Mouse (Mus musculus): ENCODE data around the gene Zic2.

Gene Zic2

DNA sequence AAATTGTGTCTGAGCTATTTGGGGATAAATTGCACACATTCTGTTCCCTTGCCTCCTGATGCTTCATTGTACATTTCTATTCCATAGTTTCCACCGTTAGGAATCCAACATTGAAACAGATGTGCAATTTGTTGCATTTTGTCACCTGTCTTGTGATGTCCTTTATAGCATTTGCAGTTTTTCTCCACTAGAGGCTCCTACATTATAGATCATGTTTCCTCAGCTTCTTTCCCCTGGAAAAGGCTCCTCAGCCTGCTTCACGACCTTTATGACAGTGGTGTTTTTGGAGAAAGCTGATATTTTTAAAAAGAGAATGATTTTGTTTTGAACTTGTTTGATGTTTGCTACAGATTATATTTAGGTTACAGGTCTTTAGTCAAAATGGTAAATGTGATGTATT, 33.8 kb downstream of the Zic2 start:
- no peak for DNase-seq (ENCODE audit: low read depth)

GRCm38 (mm10) chr14:122511519-122511918, 36.3 kb downstream of the Zic2 start:
- DNase-seq (ENCODE audit: low read depth): no peak

DNA sequence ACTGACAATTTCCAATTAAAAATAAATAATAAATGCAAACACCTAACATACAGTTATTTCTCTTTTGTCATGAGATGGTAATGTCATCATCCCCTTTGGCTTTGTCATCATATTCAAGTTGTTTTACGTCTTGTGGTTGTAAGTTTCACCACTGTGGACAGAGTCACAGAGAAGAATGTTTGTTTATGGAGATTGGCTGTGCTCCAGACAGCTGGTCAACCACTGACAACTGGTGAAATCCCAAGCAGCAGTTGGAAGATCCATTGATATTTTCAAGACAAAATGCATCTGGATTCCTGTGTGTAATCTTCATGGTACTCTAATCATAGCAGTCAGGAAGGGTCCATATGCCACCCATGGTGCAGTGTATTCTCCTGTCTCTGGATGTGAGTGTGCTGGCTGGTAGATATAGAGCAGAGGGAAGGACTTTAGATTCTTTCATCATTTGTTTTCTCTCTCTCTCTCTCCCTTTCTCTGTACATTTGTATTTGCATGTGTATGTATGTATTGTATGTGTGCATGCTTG, 38.3 kb downstream of the Zic2 start:
- DNase-seq (ENCODE audit: low read depth): no peak

DNA sequence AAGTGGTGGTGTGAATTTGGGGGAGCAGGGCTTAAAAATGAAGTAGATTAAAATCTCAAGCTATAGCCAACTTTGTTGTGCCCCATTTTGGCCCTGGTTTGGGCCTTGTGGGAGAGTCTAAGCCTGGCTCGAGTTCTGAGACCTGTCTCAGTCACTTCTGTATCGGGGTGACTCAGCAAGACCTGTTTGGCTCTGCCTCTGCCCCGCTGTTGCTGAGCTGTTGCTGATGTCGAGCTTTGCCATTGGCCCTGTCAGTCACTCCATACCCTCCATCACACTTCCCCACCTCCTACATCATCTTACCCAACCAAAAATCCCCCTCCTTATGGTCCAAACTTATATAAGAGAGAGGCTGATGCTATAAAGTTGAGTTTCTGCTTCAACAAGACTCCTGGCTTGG, 53.2 kb downstream of the Zic2 start:
- DNase-seq (ENCODE audit: low read depth): no peak

Data from 416B (cell line).